Mouse (Mus musculus): Measurements from ENCODE around the gene Oca2.

The Oca2 gene

GRCm38 (mm10) chr7:56381750-56382421 is 142.3 kb downstream of the Oca2 start:
- intact Hi-C loops (cut with DNase I) = no loop called here

GRCm38 (mm10) chr7:56382706-56383105 is 143.1 kb downstream of the Oca2 start:
- intact Hi-C loops (cut with DNase I) = no loop called here

- intact Hi-C loops (cut with DNase I) = no loop called here
Observed at GRCm38 (mm10) chr7:56388295-56388694, 148.7 kb downstream of the Oca2 start.

GRCm38 (mm10) chr7:56418182-56418836 is 178.7 kb downstream of the Oca2 start:
- intact Hi-C loops (cut with DNase I) = no loop called here

- intact Hi-C loops (cut with DNase I) = no loop called here
Observed at GRCm38 (mm10) chr7:56419253-56419844, 179.8 kb downstream of the Oca2 start.

GRCm38 (mm10) chr7:56421946-56422345 is 182.4 kb downstream of the Oca2 start:
- intact Hi-C loops (cut with DNase I) = no loop called here

GRCm38 (mm10) chr7:56423548-56423947 is 184.0 kb downstream of the Oca2 start:
- intact Hi-C loops (cut with DNase I) = no loop called here

- intact Hi-C loops (cut with DNase I) = loop anchor here (5.0 kb wide), 1 partner anchor 169 kb away; no protein-coding TSS in a partner anchor
Observed at GRCm38 (mm10) chr7:56460814-56461520, 221.4 kb downstream of the Oca2 start.

- intact Hi-C loops (cut with DNase I) = no loop called here
Observed at GRCm38 (mm10) chr7:56498242-56498641, 258.7 kb downstream of the Oca2 start.

- intact Hi-C loops (cut with DNase I) = no loop called here
Observed at GRCm38 (mm10) chr7:56499319-56499718, 259.8 kb downstream of the Oca2 start.

GRCm38 (mm10) chr7:56499767-56500166 is 260.2 kb downstream of the Oca2 start:
- intact Hi-C loops (cut with DNase I) = no loop called here

GRCm38 (mm10) chr7:56500438-56500837 is 260.9 kb downstream of the Oca2 start:
- intact Hi-C loops (cut with DNase I) = no loop called here

GRCm38 (mm10) chr7:56518581-56518980 is 279.0 kb downstream of the Oca2 start:
- intact Hi-C loops (cut with DNase I) = no loop called here

GRCm38 (mm10) chr7:56519741-56520140 is 280.2 kb downstream of the Oca2 start:
- intact Hi-C loops (cut with DNase I) = no loop called here

- intact Hi-C loops (cut with DNase I) = no loop called here
Observed at GRCm38 (mm10) chr7:56534856-56535255, 295.3 kb downstream of the Oca2 start.

GRCm38 (mm10) chr7:56549226-56549625 is 309.7 kb downstream of the Oca2 start:
- intact Hi-C loops (cut with DNase I) = no loop called here

- intact Hi-C loops (cut with DNase I) = no loop called here
Observed at GRCm38 (mm10) chr7:56551804-56552203, 312.2 kb downstream of the Oca2 start.
